Mouse (Mus musculus): ENCODE data around the gene Zfp654. TPM values are rescaled to one million over a fixed set of nuclear protein-coding genes. Genes with fewer than 3 reads are reported as not detected.

The Zfp654 gene
- total and polyA plus RNA-seq, 2 experiments from 2014 or later, result 2.6 to 13.8 TPM

DNA sequence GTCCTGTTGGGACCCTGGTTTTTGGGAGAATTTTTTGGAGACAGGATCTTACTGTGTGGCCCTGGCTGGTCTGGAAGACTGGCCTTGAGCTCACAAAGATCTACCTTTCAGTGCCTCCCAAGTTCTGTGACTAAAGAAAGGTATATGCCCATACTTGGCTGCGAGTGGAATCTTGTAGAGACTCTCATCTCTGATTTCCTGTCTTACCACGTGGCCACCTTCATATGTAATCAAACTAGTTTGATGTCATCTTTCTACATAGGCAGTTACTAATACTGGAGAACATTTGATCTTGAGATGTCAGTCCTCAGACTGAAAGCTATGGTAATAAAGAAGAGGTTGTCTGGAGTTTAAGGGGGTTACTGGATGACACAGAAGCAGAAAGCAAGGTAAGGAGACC, 30.0 kb upstream of the Zfp654 start:
- H3K4me1 ChIP-seq (ENCODE audit: insufficient read depth), result no peaks in the 10 kb centered on the region
- no peak for TF ChIP-seq CTCF (IDR thresholded peaks at IDR 0.05; ENCODE audit: low read depth)
- WGBS, result 77% methylated on average over 2 of the region's 2 CpGs

GRCm38 (mm10) chr16:64880986-64881385, 29.5 kb upstream of the Zfp654 start:
- DNase-seq (no peak), ATAC-seq (no peak)
- Histone ChIP-seq H3K4me3 (ENCODE audit: low read depth, low read length) (no peak overlapping the region), H3K9ac (no peak overlapping the region), H3K4me2 (ENCODE audit: low read depth) (no peak overlapping the region), H3K27ac (ENCODE audit: low read depth, low read length) (no peak overlapping the region), H3K27me3 (ENCODE audit: insufficient read depth, low read length) (no peaks in the 10 kb centered on the region), H3K36me3 (ENCODE audit: insufficient read depth) (no peaks in the 10 kb centered on the region), H3K9me3 (ENCODE audit: low read length) (no peaks in the 10 kb centered on the region), H3K4me1 (ENCODE audit: insufficient read depth) (no peaks in the 10 kb centered on the region)
- 61% methylated on average over 3 of the region's 3 CpGs for WGBS
- TF ChIP-seq CTCF (IDR thresholded peaks at IDR 0.05; ENCODE audit: low read depth), result no peak

More for the DNA sequence above, 30.0 kb upstream of the Zfp654 start:
- no peak for DNase-seq
- no peak overlapping the region for H3K4me3 ChIP-seq (ENCODE audit: low read depth, low read length)
- H3K4me2 ChIP-seq (ENCODE audit: low read depth), result no peak overlapping the region
- no peak overlapping the region for H3K27ac ChIP-seq (ENCODE audit: low read depth, low read length)
- ATAC-seq, result no peak
- H3K27me3 ChIP-seq (ENCODE audit: insufficient read depth, low read length), result no peaks in the 10 kb centered on the region
- H3K9ac ChIP-seq, result no peak overlapping the region
- H3K36me3 ChIP-seq (ENCODE audit: insufficient read depth), result no peaks in the 10 kb centered on the region
- H3K9me3 ChIP-seq (ENCODE audit: low read length), result no peaks in the 10 kb centered on the region

DNA sequence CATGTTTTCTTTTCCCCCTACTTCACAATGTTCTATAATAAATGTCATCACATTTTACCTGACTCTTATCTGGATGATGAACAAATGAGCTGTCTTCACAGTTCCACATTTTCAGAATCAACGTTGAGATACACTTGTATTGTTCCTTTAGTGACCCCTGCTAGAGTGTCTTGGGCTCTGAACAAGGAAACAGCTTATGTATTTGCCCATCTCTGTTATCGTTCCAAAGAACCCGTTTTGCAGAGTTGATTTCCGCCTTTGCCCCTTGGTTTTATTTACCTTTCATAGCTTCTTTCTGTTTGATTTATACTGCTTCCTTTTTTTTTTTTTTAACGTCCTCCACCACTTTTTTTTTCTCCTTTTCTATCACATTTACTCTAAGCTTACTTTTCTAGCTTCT, 28.3 kb upstream of the Zfp654 start:
- WGBS, result 86% methylated on average over 5 of the region's 5 CpGs
- TF ChIP-seq CTCF (IDR thresholded peaks at IDR 0.05; ENCODE audit: low read depth), result no peak

DNA sequence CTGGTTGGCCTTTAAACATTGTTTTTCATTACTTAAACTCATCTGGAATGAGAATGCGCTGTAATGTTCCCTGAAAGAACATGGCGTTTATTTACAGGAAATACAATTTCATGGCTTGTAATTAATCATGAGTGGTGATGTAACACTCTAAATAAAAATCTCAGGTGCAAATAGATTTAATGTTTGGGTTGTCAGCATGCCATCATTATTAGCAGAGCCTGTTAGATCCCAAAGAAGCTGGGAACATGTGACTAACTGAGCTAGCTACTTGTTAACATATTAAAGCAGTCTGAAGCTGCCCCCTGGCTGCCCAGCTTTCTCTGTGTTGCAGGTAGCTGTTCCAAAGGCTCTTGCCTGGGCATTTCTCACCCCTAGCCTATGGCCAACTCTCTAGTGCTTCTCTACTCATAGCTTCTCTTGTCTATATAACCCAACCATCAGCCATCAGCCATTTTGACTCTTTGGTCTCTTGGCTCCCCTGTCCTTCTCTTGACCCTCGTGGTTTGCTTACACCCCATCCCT, 27.2 kb upstream of the Zfp654 start:
- no peaks in the 10 kb centered on the region for H3K27me3 ChIP-seq (ENCODE audit: insufficient read depth, low read length)
- TF ChIP-seq CTCF (IDR thresholded peaks at IDR 0.05; ENCODE audit: low read depth), result no peak
- H3K27ac ChIP-seq (ENCODE audit: low read depth, low read length), result no peak overlapping the region
- no peaks in the 10 kb centered on the region for H3K9me3 ChIP-seq (ENCODE audit: low read length)
- H3K9ac ChIP-seq, result no peak overlapping the region
- H3K4me2 ChIP-seq (ENCODE audit: low read depth), result no peak overlapping the region
- DNase-seq, result no peak
- ATAC-seq, result no peak
- H3K4me3 ChIP-seq (ENCODE audit: low read depth, low read length), result no peak overlapping the region
- whole genome bisulfite sequencing, result 88% methylated on average over 3 of the region's 3 CpGs
- no peaks in the 10 kb centered on the region for H3K4me1 ChIP-seq (ENCODE audit: insufficient read depth)
- H3K36me3 ChIP-seq (ENCODE audit: insufficient read depth), result no peaks in the 10 kb centered on the region

More for the DNA sequence above, 28.3 kb upstream of the Zfp654 start:
- no peaks in the 10 kb centered on the region for H3K4me1 ChIP-seq (ENCODE audit: insufficient read depth)
- DNase-seq, result no peak
- no peak overlapping the region for H3K4me2 ChIP-seq (ENCODE audit: low read depth)
- H3K36me3 ChIP-seq (ENCODE audit: insufficient read depth), result no peaks in the 10 kb centered on the region
- H3K27me3 ChIP-seq (ENCODE audit: insufficient read depth, low read length), result no peaks in the 10 kb centered on the region
- no peaks in the 10 kb centered on the region for H3K9me3 ChIP-seq (ENCODE audit: low read length)
- no peak overlapping the region for H3K9ac ChIP-seq
- ATAC-seq, result no peak
- H3K27ac ChIP-seq (ENCODE audit: low read depth, low read length), result no peak overlapping the region
- H3K4me3 ChIP-seq (ENCODE audit: low read depth, low read length), result no peak overlapping the region

GRCm38 (mm10) chr16:64877314-64877713, 25.9 kb upstream of the Zfp654 start:
- Histone ChIP-seq H3K4me1 (ENCODE audit: insufficient read depth) (no peaks in the 10 kb centered on the region), H3K4me3 (ENCODE audit: low read depth, low read length) (no peak overlapping the region), H3K27ac (ENCODE audit: low read depth, low read length) (no peak overlapping the region), H3K27me3 (ENCODE audit: insufficient read depth, low read length) (no peaks in the 10 kb centered on the region), H3K9ac (no peak overlapping the region), H3K4me2 (ENCODE audit: low read depth) (no peak overlapping the region), H3K9me3 (ENCODE audit: low read length) (no peaks in the 10 kb centered on the region), H3K36me3 (ENCODE audit: insufficient read depth) (no peaks in the 10 kb centered on the region)
- TF ChIP-seq CTCF (IDR thresholded peaks at IDR 0.05; ENCODE audit: low read depth), result no peak
- DNase-seq (no peak), ATAC-seq (no peak)
- 91% methylated on average over 3 of the region's 3 CpGs for WGBS

- ATAC-seq, result no peak
- no peak for TF ChIP-seq CTCF (IDR thresholded peaks at IDR 0.05; ENCODE audit: low read depth)
- H3K27ac ChIP-seq (ENCODE audit: low read depth, low read length), result no peak overlapping the region
- H3K9ac ChIP-seq, result no peak overlapping the region
- no peak overlapping the region for H3K4me3 ChIP-seq (ENCODE audit: low read depth, low read length)
- no peaks in the 10 kb centered on the region for H3K4me1 ChIP-seq (ENCODE audit: insufficient read depth)
- no peak for DNase-seq
- no peak overlapping the region for H3K4me2 ChIP-seq (ENCODE audit: low read depth)
- no peaks in the 10 kb centered on the region for H3K36me3 ChIP-seq (ENCODE audit: insufficient read depth)
- H3K27me3 ChIP-seq (ENCODE audit: insufficient read depth, low read length), result no peaks in the 10 kb centered on the region
- 81% methylated on average over 4 of the region's 4 CpGs for WGBS
- no peaks in the 10 kb centered on the region for H3K9me3 ChIP-seq (ENCODE audit: low read length)
These were observed 25.3 kb upstream of the Zfp654 start for GRCm38 (mm10) chr16:64876631-64877265.

DNA sequence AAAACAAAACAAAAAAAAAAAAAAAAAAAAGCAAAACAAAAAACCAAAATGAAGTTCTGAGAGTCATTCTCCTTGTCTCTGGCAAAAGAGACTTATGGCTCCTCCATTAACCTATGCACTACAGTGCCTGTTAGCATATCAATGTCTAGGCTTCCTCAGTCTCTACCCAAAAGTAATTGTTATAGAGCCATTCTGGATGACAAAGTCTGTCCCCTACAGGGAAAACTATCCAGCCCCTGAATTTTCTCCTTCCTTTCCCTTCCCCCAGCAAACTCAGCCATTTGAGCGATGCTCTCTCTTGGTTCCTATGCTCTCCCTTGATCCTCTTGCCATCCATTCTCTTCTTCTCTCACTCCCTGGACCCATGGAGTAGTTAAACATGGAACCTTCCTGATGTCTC, 24.4 kb upstream of the Zfp654 start:
- H3K36me3 ChIP-seq (ENCODE audit: insufficient read depth), result no peaks in the 10 kb centered on the region
- no peak overlapping the region for H3K27ac ChIP-seq (ENCODE audit: low read depth, low read length)
- H3K9me3 ChIP-seq (ENCODE audit: low read length), result no peaks in the 10 kb centered on the region
- no peak overlapping the region for H3K4me3 ChIP-seq (ENCODE audit: low read depth, low read length)
- TF ChIP-seq CTCF (IDR thresholded peaks at IDR 0.05; ENCODE audit: low read depth), result no peak
- no peaks in the 10 kb centered on the region for H3K4me1 ChIP-seq (ENCODE audit: insufficient read depth)
- ATAC-seq, result no peak
- no peaks in the 10 kb centered on the region for H3K27me3 ChIP-seq (ENCODE audit: insufficient read depth, low read length)
- H3K4me2 ChIP-seq (ENCODE audit: low read depth), result no peak overlapping the region
- 76% methylated on average over 1 of the region's 1 CpGs for WGBS
- no peak for DNase-seq
- H3K9ac ChIP-seq, result no peak overlapping the region
